Mouse (Mus musculus): ENCODE results near the gene Htr5a. TPM values are rescaled to one million over a fixed set of nuclear protein-coding genes. Genes with fewer than 3 reads are reported as not detected.

The Htr5a gene
- polyA plus RNA-seq, 1 experiment from 2014 or later = 0.03 TPM

- Histone ChIP-seq H3K36me3 (ENCODE audit: control insufficient read depth, insufficient read depth, low read length) (no peaks in the 10 kb centered on the region), H3K27me3 (ENCODE audit: control insufficient read depth, insufficient read depth, low read length) (no peaks in the 10 kb centered on the region), H3K4me3 (replicated peaks; ENCODE audit: low read length) (no peak overlapping the region), H3K9ac (ENCODE audit: low read length) (no peak overlapping the region), H3K27ac (ENCODE audit: low read length) (no peak overlapping the region), H3K4me2 (ENCODE audit: low read depth, low read length) (no peak overlapping the region), H3K4me1 (ENCODE audit: control insufficient read depth, insufficient read depth, low read length) (no peaks in the 10 kb centered on the region), H3K9me3 (replicated peaks; ENCODE audit: control insufficient read depth, low read length) (no peaks in the 10 kb centered on the region)
- no peak for ATAC-seq (ENCODE audit: insufficient read depth, low FRiP score)
- 83% methylated on average over 3 of the region's 3 CpGs for WGBS
Measured at GRCm38 (mm10) chr5:27879726-27880125, 37.8 kb downstream of the Htr5a start.

GRCm38 (mm10) chr5:27880329-27881036 is 38.5 kb downstream of the Htr5a start:
- 39% methylated on average over 3 of the region's 3 CpGs for WGBS
- H3K27me3 ChIP-seq (ENCODE audit: control insufficient read depth, insufficient read depth, low read length) = no peaks in the 10 kb centered on the region
- peak; percentile 21; the same call in 1 of the 2 replicates for ATAC-seq (ENCODE audit: insufficient read depth, low FRiP score)
- H3K4me2 ChIP-seq (ENCODE audit: low read depth, low read length) = no peak overlapping the region
- no peak overlapping the region for H3K4me3 ChIP-seq (replicated peaks; ENCODE audit: low read length)
- no peaks in the 10 kb centered on the region for H3K36me3 ChIP-seq (ENCODE audit: control insufficient read depth, insufficient read depth, low read length)
- H3K9ac ChIP-seq (ENCODE audit: low read length) = no peak overlapping the region
- H3K27ac ChIP-seq (ENCODE audit: low read length) = no peak overlapping the region
- no peaks in the 10 kb centered on the region for H3K4me1 ChIP-seq (ENCODE audit: control insufficient read depth, insufficient read depth, low read length)
- H3K9me3 ChIP-seq (replicated peaks; ENCODE audit: control insufficient read depth, low read length) = no peaks in the 10 kb centered on the region

GRCm38 (mm10) chr5:27881261-27881660 is 39.3 kb downstream of the Htr5a start:
- Histone ChIP-seq H3K27me3 (ENCODE audit: control insufficient read depth, insufficient read depth, low read length) (no peaks in the 10 kb centered on the region), H3K4me2 (ENCODE audit: low read depth, low read length) (no peak overlapping the region), H3K9ac (ENCODE audit: low read length) (no peak overlapping the region), H3K27ac (ENCODE audit: low read length) (no peak overlapping the region), H3K9me3 (replicated peaks; ENCODE audit: control insufficient read depth, low read length) (no peaks in the 10 kb centered on the region), H3K36me3 (ENCODE audit: control insufficient read depth, insufficient read depth, low read length) (no peaks in the 10 kb centered on the region), H3K4me3 (replicated peaks; ENCODE audit: low read length) (no peak overlapping the region), H3K4me1 (ENCODE audit: control insufficient read depth, insufficient read depth, low read length) (no peaks in the 10 kb centered on the region)
- ATAC-seq (ENCODE audit: insufficient read depth, low FRiP score) = no peak
- 66% methylated on average over 2 of the region's 2 CpGs for WGBS

GRCm38 (mm10) chr5:27888080-27888479 is 46.1 kb downstream of the Htr5a start:
- H3K36me3 ChIP-seq (ENCODE audit: control insufficient read depth, insufficient read depth, low read length) = no peaks in the 10 kb centered on the region
- H3K4me3 ChIP-seq (replicated peaks; ENCODE audit: low read length) = no peak overlapping the region
- H3K9ac ChIP-seq (ENCODE audit: low read length) = no peak overlapping the region
- WGBS = 65% methylated on average over 3 of the region's 3 CpGs
- ATAC-seq (ENCODE audit: insufficient read depth, low FRiP score) = no peak
- H3K9me3 ChIP-seq (replicated peaks; ENCODE audit: control insufficient read depth, low read length) = no peaks in the 10 kb centered on the region
- no peaks in the 10 kb centered on the region for H3K4me1 ChIP-seq (ENCODE audit: control insufficient read depth, insufficient read depth, low read length)
- no peak overlapping the region for H3K4me2 ChIP-seq (ENCODE audit: low read depth, low read length)
- no peak overlapping the region for H3K27ac ChIP-seq (ENCODE audit: low read length)
- H3K27me3 ChIP-seq (ENCODE audit: control insufficient read depth, insufficient read depth, low read length) = no peaks in the 10 kb centered on the region

DNA sequence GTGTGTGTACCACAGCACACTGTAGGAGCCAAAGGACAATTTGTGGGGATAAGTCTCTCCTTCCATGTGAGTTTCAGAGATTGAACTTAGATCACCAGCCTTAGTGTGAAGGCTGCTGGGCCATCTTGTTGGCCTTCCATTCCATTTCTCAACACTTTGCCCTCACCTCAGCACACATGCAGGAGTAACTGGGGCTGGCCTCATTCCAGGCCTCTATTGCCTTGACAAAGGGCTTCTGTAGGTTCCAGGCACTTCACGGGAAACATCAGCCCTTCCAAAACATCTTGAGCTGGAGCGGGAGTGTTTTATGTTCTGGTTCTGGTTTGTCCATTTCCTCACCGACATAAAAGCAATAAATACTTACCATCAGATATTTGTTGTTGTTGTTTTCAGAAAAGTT is 54.0 kb downstream of the Htr5a start:
- 85% methylated on average over 3 of the region's 3 CpGs for WGBS
- no peaks in the 10 kb centered on the region for H3K9me3 ChIP-seq (replicated peaks; ENCODE audit: control insufficient read depth, low read length)
- H3K36me3 ChIP-seq (ENCODE audit: control insufficient read depth, insufficient read depth, low read length) = no peaks in the 10 kb centered on the region
- no peak overlapping the region for H3K9ac ChIP-seq (ENCODE audit: low read length)
- no peak overlapping the region for H3K27ac ChIP-seq (ENCODE audit: low read length)
- H3K4me3 ChIP-seq (replicated peaks; ENCODE audit: low read length) = no peak overlapping the region
- H3K4me1 ChIP-seq (ENCODE audit: control insufficient read depth, insufficient read depth, low read length) = no peaks in the 10 kb centered on the region
- ATAC-seq (ENCODE audit: insufficient read depth, low FRiP score) = no peak
- H3K27me3 ChIP-seq (ENCODE audit: control insufficient read depth, insufficient read depth, low read length) = no peaks in the 10 kb centered on the region
- no peak overlapping the region for H3K4me2 ChIP-seq (ENCODE audit: low read depth, low read length)

GRCm38 (mm10) chr5:27899756-27900155 is 57.8 kb downstream of the Htr5a start:
- Histone ChIP-seq H3K27ac (ENCODE audit: low read length) (no peak overlapping the region), H3K27me3 (ENCODE audit: control insufficient read depth, insufficient read depth, low read length) (no peaks in the 10 kb centered on the region), H3K36me3 (ENCODE audit: control insufficient read depth, insufficient read depth, low read length) (no peaks in the 10 kb centered on the region), H3K4me2 (ENCODE audit: low read depth, low read length) (no peak overlapping the region), H3K9ac (ENCODE audit: low read length) (no peak overlapping the region), H3K4me3 (replicated peaks; ENCODE audit: low read length) (no peak overlapping the region), H3K4me1 (ENCODE audit: control insufficient read depth, insufficient read depth, low read length) (no peaks in the 10 kb centered on the region), H3K9me3 (replicated peaks; ENCODE audit: control insufficient read depth, low read length) (no peaks in the 10 kb centered on the region)
- ATAC-seq (ENCODE audit: insufficient read depth, low FRiP score) = no peak
- 62% methylated on average over 2 of the region's 2 CpGs for WGBS

- H3K27me3 ChIP-seq (ENCODE audit: control insufficient read depth, insufficient read depth, low read length) = no peaks in the 10 kb centered on the region
- no peaks in the 10 kb centered on the region for H3K4me1 ChIP-seq (ENCODE audit: control insufficient read depth, insufficient read depth, low read length)
- H3K36me3 ChIP-seq (ENCODE audit: control insufficient read depth, insufficient read depth, low read length) = no peaks in the 10 kb centered on the region
- no peak overlapping the region for H3K27ac ChIP-seq (ENCODE audit: low read length)
- WGBS = 90% methylated on average over 4 of the region's 4 CpGs
- H3K4me3 ChIP-seq (replicated peaks; ENCODE audit: low read length) = no peak overlapping the region
- no peak overlapping the region for H3K9ac ChIP-seq (ENCODE audit: low read length)
- no peaks in the 10 kb centered on the region for H3K9me3 ChIP-seq (replicated peaks; ENCODE audit: control insufficient read depth, low read length)
- no peak overlapping the region for H3K4me2 ChIP-seq (ENCODE audit: low read depth, low read length)
- no peak for ATAC-seq (ENCODE audit: insufficient read depth, low FRiP score)
Measured at GRCm38 (mm10) chr5:27900186-27900585, 58.2 kb downstream of the Htr5a start.

Other genes with a start within 250 kb of the Htr5a start
- 23.1 and 23.9 TPM in 2 replicates for gene Paxip1, start 50.5 kb upstream of the Htr5a start, polyA plus RNA-seq (2015; fragmentation: Nextera tagmentation; extraction: Ambion mirVana)
- 102 and 103 TPM in 2 replicates for gene Insig1, start 229.2 kb downstream of the Htr5a start, polyA plus RNA-seq (2015; fragmentation: Nextera tagmentation; extraction: Ambion mirVana)

Measured in stomach, embryonic 16.5 days (tissue).